Mouse (Mus musculus) ES-E14 (cell line): ENCODE results near the gene Esyt3. TPM values are rescaled to one million over a fixed set of nuclear protein-coding genes. Genes with fewer than 3 reads are reported as not detected.
A peak's percentile ranks its signal among the peaks of the same experiment; 100 is the strongest.

Experiments
- DNase-seq: peaks from one replicate; pipeline ENCODE4 v3.0.0-alpha.2; 2013; ENCODE audit warnings: low read depth, low spot score
- H3K27ac ChIP-seq: 2 replicates; pipeline ENCODE4 v1.5.1; 2012; ENCODE audit warnings: low read depth, mild to moderate bottlenecking, low read length, moderate library complexity, mixed read lengths; ENCODE audit not compliant: poor library complexity, insufficient read depth, severe bottlenecking
- H3K36me3 ChIP-seq: 2 replicates; pipeline ENCODE4 v1.6.1; 2012; ENCODE audit warnings: mild to moderate bottlenecking, low read length, moderate library complexity, mixed read lengths; ENCODE audit not compliant: control insufficient read depth, poor library complexity, insufficient read depth, severe bottlenecking
- H3K4me1 ChIP-seq, 2 experiments: fragments of 150-350 bp in 1 of 2; sonication (generic) in 1 of 2; 2 replicates each; pipeline ENCODE4 v1.6.1; 2012; ENCODE audit warnings: low read length in 2 of 2, mild to moderate bottlenecking in 1 of 2, mixed read lengths in 1 of 2; ENCODE audit not compliant: control insufficient read depth in 2 of 2, insufficient read depth in 2 of 2, poor library complexity in 1 of 2
- H3K4me3 ChIP-seq, 2 experiments: fragments of 150-350 bp in 1 of 2; sonication (generic) in 1 of 2; 2 replicates each; pipeline ENCODE4 v1.5.1; 2012; ENCODE audit warnings: low read length in 2 of 2, low read depth in 1 of 2, mild to moderate bottlenecking in 1 of 2, mixed read lengths in 1 of 2; ENCODE audit not compliant: insufficient read depth in 1 of 2, poor library complexity in 1 of 2, severe bottlenecking in 1 of 2
- H3K9ac ChIP-seq: 2 replicates; pipeline ENCODE4 v1.6.1; 2012; ENCODE audit warnings: low read depth, mild to moderate bottlenecking, low read length, mixed read lengths; ENCODE audit not compliant: poor library complexity, insufficient read depth, severe bottlenecking
- H3K9me3 ChIP-seq: fragments of 150-350 bp; sonication (generic); 2 replicates; pipeline ENCODE4 v1.6.1; 2012; ENCODE audit warnings: low read depth, mild to moderate bottlenecking, low read length; ENCODE audit not compliant: control insufficient read depth, insufficient read depth
- CHD2 ChIP-seq: IDR thresholded peaks from 2 replicates; pipeline ENCODE4 v1.6.1; 2014; ENCODE audit warnings: mild to moderate bottlenecking, low read depth, low read length, inconsistent platforms
- HCFC1 ChIP-seq: IDR thresholded peaks from 2 replicates; pipeline ENCODE4 v1.6.1; 2012; ENCODE audit warnings: low read length, inconsistent platforms, borderline replicate concordance; ENCODE audit not compliant: insufficient read depth
- MAFK ChIP-seq: IDR thresholded peaks from 2 replicates; pipeline ENCODE4 v1.6.1; 2014; ENCODE audit warnings: mild to moderate bottlenecking, low read depth, low read length, inconsistent platforms; ENCODE audit not compliant: insufficient read depth
- ZC3H11A ChIP-seq: IDR thresholded peaks from 2 replicates; pipeline ENCODE4 v1.6.1; 2012; ENCODE audit warnings: low read depth, mild to moderate bottlenecking, inconsistent platforms, low read length, borderline replicate concordance
- ZNF384 ChIP-seq: IDR thresholded peaks from 2 replicates; pipeline ENCODE4 v1.6.1; 2012; ENCODE audit warnings: low read depth, low read length, inconsistent platforms
- in situ Hi-C, 2 experiments: fragments of 600-800 bp; cut with MboI; formaldehyde crosslinking; loops; one replicate each; pipeline ENCODE4 v1.15.1; 2025; ENCODE audit warnings: low sequenced_read_pairs in 2 of 2, inconsistent platforms in 1 of 2; ENCODE audit not compliant: unreplicated experiment in 2 of 2
- total RNA-seq: library from RNA; depleted of rRNA; stranded (reverse); fragments of 300-350 nt; gene quantifications from 2 replicates; pipeline ENCODE4 v1.2.3, GENCODE M21; 2012; rRNA removed

Esyt3 gene
- 7.8 and 12.7 TPM in 2 replicates for total RNA-seq

- DNase-seq = peak; percentile 67
- in situ Hi-C loops = no loop called here
- H3K4me1 ChIP-seq = peaks cover 0 to 5% of the 10 kb centered on the region in 2 experiments; a peak in 1 of 4 replicates
- no peaks in the 10 kb centered on the region for H3K9me3 ChIP-seq
- peak within 1 kb of the TSS; percentile 77 to 85 for H3K4me3 ChIP-seq
- H3K9ac ChIP-seq = peak within 1 kb of the TSS; percentile 67
- no peaks in the 10 kb centered on the region for H3K36me3 ChIP-seq
- H3K27ac ChIP-seq = no peak within 1 kb of the TSS
- 0 out of 2 replicates have a peak, but pooled peaks have one; percentile 51 for TF ChIP-seq CHD2
- TF ChIP-seq HCFC1 = no peak
Observed at GRCm38 (mm10) chr9:99357921-99358692, at the start of gene Esyt3. Esyt3 (minus strand) TSS chr9:99358557.

GRCm38 (mm10) chr9:99401288-99401974 lies 43.1 kb upstream of the Esyt3 start:
- TF ChIP-seq ZNF384 (no peak), HCFC1 (no peak), ZC3H11A (no peak), CHD2 (no peak), MAFK (no peak)
- Histone ChIP-seq H3K4me1 (peaks cover 5 to 7% of the 10 kb centered on the region in 2 experiments; a peak in 3 of 4 replicates), H3K9ac (no peak overlapping the region), H3K36me3 (peaks cover 6% of the 10 kb centered on the region), H3K9me3 (no peaks in the 10 kb centered on the region), H3K4me3 (no peak overlapping the region), H3K27ac (no peak overlapping the region)
- in situ Hi-C loops = no loop called here
- DNase-seq = no peak

GRCm38 (mm10) chr9:99400781-99401180 lies 42.4 kb upstream of the Esyt3 start:
- Histone ChIP-seq H3K9me3 (no peaks in the 10 kb centered on the region), H3K9ac (no peak overlapping the region), H3K36me3 (peaks cover 6% of the 10 kb centered on the region), H3K4me3 (no peak overlapping the region), H3K4me1 (peaks cover 5 to 7% of the 10 kb centered on the region in 2 experiments; a peak in 3 of 4 replicates), H3K27ac (no peak overlapping the region)
- in situ Hi-C loops = no loop called here
- no peak for DNase-seq
- no peak for TF ChIP-seq ZNF384
- TF ChIP-seq ZC3H11A = no peak
- TF ChIP-seq HCFC1 = no peak
- TF ChIP-seq CHD2 = no peak

- in situ Hi-C loops = no loop called here
Observed at GRCm38 (mm10) chr9:99397056-99397815, 38.9 kb upstream of the Esyt3 start.

More at GRCm38 (mm10) chr9:99397056-99397815, 38.9 kb upstream of the Esyt3 start:
- no peak for DNase-seq
- Histone ChIP-seq H3K9ac (no peak overlapping the region), H3K4me3 (no peak overlapping the region), H3K27ac (no peak overlapping the region), H3K9me3 (no peaks in the 10 kb centered on the region), H3K4me1 (peaks cover 2 to 7% of the 10 kb centered on the region in 2 experiments; a peak in 3 of 4 replicates), H3K36me3 (peaks cover 5% of the 10 kb centered on the region; the same call in 1 of the 2 replicates)
- TF ChIP-seq ZC3H11A = no peak
- no peak for TF ChIP-seq MAFK
